Mouse (Mus musculus): Measurements from ENCODE around the gene Fam222a. TPM values are rescaled to one million over a fixed set of nuclear protein-coding genes. Genes with fewer than 3 reads are reported as not detected.

Gene Fam222a
- total RNA-seq, 1 experiment from 2014 or later: 0.20 TPM

DNA sequence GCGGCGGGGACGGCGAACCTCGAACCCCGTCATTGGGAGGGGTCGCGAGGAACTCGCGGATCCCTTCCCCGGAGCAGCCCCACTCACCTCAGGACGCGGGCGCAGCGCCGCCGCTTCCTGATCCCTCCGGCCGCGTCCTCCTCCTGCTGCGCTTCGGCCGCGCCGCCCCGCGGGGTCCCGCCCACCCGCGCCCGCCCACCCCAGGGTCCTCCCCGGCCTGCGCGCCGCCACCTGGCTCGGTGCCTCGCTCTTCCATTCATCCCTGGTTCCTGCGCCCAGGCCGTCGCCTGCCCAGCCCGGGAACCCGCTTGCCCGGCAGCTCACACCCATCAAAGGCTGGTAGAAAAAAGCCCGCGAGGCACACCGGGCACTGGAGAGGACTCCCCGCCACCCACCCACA is 90.4 kb downstream of the Fam222a start, which contains the start of gene Trpv4:
Gene Trpv4, minus strand, starts transcription at position 167 of the 400 bp plus-strand sequence.
- no peak for ATAC-seq (replicated peaks in 1 of 2; ENCODE audit: insufficient read depth in 1 of 2, low FRiP score in 2 of 2, low TSS enrichment in 1 of 2, low read depth in 1 of 2, poor library complexity in 2 of 2, severe bottlenecking in 2 of 2)

DNA sequence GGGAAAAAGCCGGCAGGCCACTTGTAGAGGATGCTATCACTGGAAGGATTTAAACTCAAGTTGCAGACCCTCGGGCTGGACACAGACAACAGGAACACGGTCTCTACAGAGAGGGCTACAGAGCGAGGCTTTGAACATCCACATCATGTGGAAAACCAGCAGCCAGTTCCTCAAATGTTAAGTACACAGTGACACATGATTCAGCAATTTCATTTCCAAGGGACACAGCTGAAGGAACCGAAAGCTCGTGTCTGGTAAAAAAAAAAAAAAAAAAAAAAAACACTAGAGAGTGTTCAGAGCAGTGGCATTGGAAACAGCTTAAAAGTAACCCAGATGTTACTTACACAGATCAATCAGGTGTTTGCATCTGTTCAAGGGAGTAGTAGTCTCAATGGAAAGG is 93.2 kb downstream of the Fam222a start:
- peak; percentile 80 to 82 for ATAC-seq (replicated peaks in 1 of 2; ENCODE audit: insufficient read depth in 1 of 2, low FRiP score in 2 of 2, low TSS enrichment in 1 of 2, low read depth in 1 of 2, poor library complexity in 2 of 2, severe bottlenecking in 2 of 2)

Other genes with a start within 250 kb of the Fam222a start
- gene Kctd10, start 187.5 kb upstream of the Fam222a start, total RNA-seq (2017): 70.4 and 72.1 TPM in 2 replicates
- 18.1 and 21.1 TPM in 2 replicates for gene Ube3b, start 187.4 kb upstream of the Fam222a start, total RNA-seq (2017)
- gene Mmab, start 124.0 kb upstream of the Fam222a start, total RNA-seq (2017): 7.8 and 11.1 TPM in 2 replicates
- 4.3 and 7.9 TPM in 2 replicates for gene Mvk, start 123.7 kb upstream of the Fam222a start, total RNA-seq (2017)
- gene Trpv4, start 90.4 kb downstream of the Fam222a start, total RNA-seq (2017): 0.25 and 0.69 TPM in 2 replicates
- 68.2 and 75.9 TPM in 2 replicates for gene Gltp, start 123.0 kb downstream of the Fam222a start, total RNA-seq (2017)
- 16.3 and 21.2 TPM in 2 replicates for gene Tchp, start 139.7 kb downstream of the Fam222a start, total RNA-seq (2017)
- gene Ankrd13a, start 206.7 kb downstream of the Fam222a start, total RNA-seq (2017): 480 and 493 TPM in 2 replicates
- gene Git2, start 207.5 kb downstream of the Fam222a start, total RNA-seq (2017): 120 and 128 TPM in 2 replicates